In the genomic region with DNA sequence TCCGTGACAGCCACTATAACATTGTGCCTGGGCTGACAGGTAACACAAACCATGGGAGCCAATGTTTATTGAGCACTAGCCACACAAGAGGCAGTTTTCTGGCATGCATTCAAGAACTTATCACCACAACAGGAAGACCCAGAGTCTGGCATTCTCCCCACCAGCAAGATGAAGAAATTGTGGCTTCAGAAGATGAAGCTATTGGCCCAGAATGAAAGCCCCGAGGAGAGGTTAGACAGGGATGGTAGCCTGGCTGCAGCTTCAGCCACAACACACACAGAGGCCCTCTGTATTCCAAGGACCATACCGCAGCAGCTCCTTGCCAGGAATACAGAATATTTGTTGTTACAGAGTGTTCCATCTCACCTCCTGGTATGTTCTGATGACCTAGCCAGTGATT, we compare ENCODE assay signal across 19 mouse cellular contexts.
DNase-seq lines count a peak whose midpoint lies in the region; ATAC-seq lines count a peak whose summit lies in the region.
"Had no signal": no experiment of that assay in that cellular context is flagged by ENCODE, and none has a peak within 500 bp of the region (broad histone marks: within the 10 kb centered on the region; RNA-seq: fewer than 3 reads in every experiment).

No protein-coding gene starts in this region.

- H3K36me3 ChIP-seq in forebrain, embryonic 14.5 days (ENCODE audit: control insufficient read depth, insufficient read depth, low read length): no peaks in the 10 kb centered on the region
- H3K36me3 ChIP-seq in forebrain, embryonic 12.5 days (replicated peaks): no peaks in the 10 kb centered on the region
- no peaks in the 10 kb centered on the region for H3K36me3 ChIP-seq in limb, embryonic 12.5 days
- H3K36me3 ChIP-seq in limb, embryonic 10.5 days: no peaks in the 10 kb centered on the region
- H3K36me3 ChIP-seq in embryonic facial prominence, embryonic 15.5 days: no peaks in the 10 kb centered on the region
- H3K36me3 ChIP-seq: embryonic facial prominence, embryonic 12.5 days; G1E; liver, embryonic 13.5 days had no signal

- no peaks in the 10 kb centered on the region for H3K4me1 ChIP-seq in forebrain, embryonic 14.5 days (ENCODE audit: control insufficient read depth, insufficient read depth, low read length)
- H3K4me1 ChIP-seq in forebrain, embryonic 12.5 days: no peaks in the 10 kb centered on the region
- H3K4me1 ChIP-seq in limb, embryonic 12.5 days (replicated peaks): peaks cover 12% of the 10 kb centered on the region; the same call in 1 of the 2 replicates
- H3K4me1 ChIP-seq in limb, embryonic 10.5 days: 0 out of 2 replicates have a peak, but pooled peaks cover 3% of the 10 kb centered on the region
- 0 out of 2 replicates have a peak, but pooled peaks cover 3% of the 10 kb centered on the region for H3K4me1 ChIP-seq in embryonic facial prominence, embryonic 15.5 days
- H3K4me1 ChIP-seq: embryonic facial prominence, embryonic 12.5 days; liver, embryonic 13.5 days had no signal

- no peak for ATAC-seq in forebrain, embryonic 14.5 days
- ATAC-seq in forebrain, embryonic 12.5 days (ENCODE audit: low FRiP score): no peak
- no peak for ATAC-seq in limb, embryonic 12.5 days (ENCODE audit: insufficient number of reproducible peaks, insufficient read depth, low FRiP score, low TSS enrichment, low read depth)
- peak; percentile 60; the same call in 1 of the 2 replicates for ATAC-seq in embryonic facial prominence, embryonic 15.5 days (ENCODE audit: insufficient number of reproducible peaks, low FRiP score, low TSS enrichment, low read depth)
- no peak for ATAC-seq in monocyte, adult 5-6 weeks (replicated peaks; ENCODE audit: insufficient number of reproducible peaks, low FRiP score, low TSS enrichment, poor library complexity, severe bottlenecking)
- ATAC-seq: forebrain, embryonic 16.5 days; hindbrain, embryonic 16.5 days; midbrain, embryonic 16.5 days had no signal

- DNase-seq in forebrain, embryonic 14.5 days (ENCODE audit: low spot score): peak; percentile 15
- no peak for DNase-seq in limb, embryonic 10.5 days (ENCODE audit: low spot score)
- DNase-seq in Muller cell, postnatal 12 days (ENCODE audit: inconsistent ontology term): peak; percentile 83
- DNase-seq in thymus, postnatal 0 days (ENCODE audit: low spot score): no peak
- DNase-seq: cerebellum, postnatal 36 days; gastrocnemius, postnatal 14 days; kidney, adult 8-10 months; liver, embryonic 13.5 days; thymus, postnatal 25 days had no signal

- 63% methylated on average over 3 of the region's 3 CpGs for WGBS in forebrain, embryonic 14.5 days
- 83% methylated on average over 3 of the region's 3 CpGs for WGBS in forebrain, embryonic 12.5 days
- 63% methylated on average over 3 of the region's 3 CpGs for WGBS in limb, embryonic 12.5 days
- 80% methylated on average over 3 of the region's 3 CpGs for WGBS in limb, embryonic 10.5 days
- WGBS in embryonic facial prominence, embryonic 15.5 days: 51% methylated on average over 3 of the region's 3 CpGs

- no peak overlapping the region for H3K4me3 ChIP-seq in forebrain, embryonic 14.5 days (ENCODE audit: low read depth, low read length)
- no peak overlapping the region for H3K4me3 ChIP-seq in forebrain, embryonic 12.5 days (replicated peaks)
- no peak overlapping the region for H3K4me3 ChIP-seq in limb, embryonic 12.5 days (replicated peaks)
- no peak overlapping the region for H3K4me3 ChIP-seq in limb, embryonic 10.5 days
- H3K4me3 ChIP-seq in embryonic facial prominence, embryonic 15.5 days (replicated peaks): no peak overlapping the region
- H3K4me3 ChIP-seq: embryonic facial prominence, embryonic 12.5 days; liver, embryonic 13.5 days had no signal

- H3K27ac ChIP-seq in forebrain, embryonic 14.5 days (ENCODE audit: low read depth, low read length): no peak overlapping the region
- H3K27ac ChIP-seq in forebrain, embryonic 12.5 days: no peak overlapping the region
- H3K27ac ChIP-seq in limb, embryonic 12.5 days: 0 out of 2 replicates have a peak overlapping the region, but pooled peaks have one; percentile 17
- H3K27ac ChIP-seq in limb, embryonic 10.5 days: no peak overlapping the region
- no peak overlapping the region for H3K27ac ChIP-seq in embryonic facial prominence, embryonic 15.5 days (replicated peaks)
- H3K27ac ChIP-seq: embryonic facial prominence, embryonic 12.5 days; liver, embryonic 13.5 days had no signal

- no peak overlapping the region for H3K4me2 ChIP-seq in forebrain, embryonic 14.5 days (ENCODE audit: low read length)
- H3K4me2 ChIP-seq in forebrain, embryonic 12.5 days: no peak overlapping the region
- no peak overlapping the region for H3K4me2 ChIP-seq in limb, embryonic 12.5 days
- no peak overlapping the region for H3K4me2 ChIP-seq in embryonic facial prominence, embryonic 15.5 days (replicated peaks)
- H3K4me2 ChIP-seq: embryonic facial prominence, embryonic 12.5 days; heart, embryonic 11.5 days; liver, embryonic 13.5 days had no signal

- H3K27me3 ChIP-seq in forebrain, embryonic 14.5 days (replicated peaks; ENCODE audit: control insufficient read depth, insufficient read depth, low read length): no peaks in the 10 kb centered on the region
- no peaks in the 10 kb centered on the region for H3K27me3 ChIP-seq in forebrain, embryonic 12.5 days
- peaks cover 26% of the 10 kb centered on the region for H3K27me3 ChIP-seq in limb, embryonic 12.5 days
- H3K27me3 ChIP-seq in limb, embryonic 10.5 days (ENCODE audit: low read depth, poor library complexity, severe bottlenecking): no peaks in the 10 kb centered on the region
- H3K27me3 ChIP-seq in embryonic facial prominence, embryonic 15.5 days: no peaks in the 10 kb centered on the region
- H3K27me3 ChIP-seq: embryonic facial prominence, embryonic 12.5 days; liver, embryonic 13.5 days had no signal

- H3K9ac ChIP-seq in forebrain, embryonic 14.5 days (ENCODE audit: low read length): no peak overlapping the region
- no peak overlapping the region for H3K9ac ChIP-seq in forebrain, embryonic 12.5 days
- H3K9ac ChIP-seq in limb, embryonic 12.5 days (replicated peaks): no peak overlapping the region
- H3K9ac ChIP-seq in embryonic facial prominence, embryonic 15.5 days: no peak overlapping the region
- H3K9ac ChIP-seq: embryonic facial prominence, embryonic 12.5 days; liver, embryonic 13.5 days had no signal

- no peaks in the 10 kb centered on the region for H3K9me3 ChIP-seq in forebrain, embryonic 14.5 days (replicated peaks; ENCODE audit: control insufficient read depth, low read length)
- no peaks in the 10 kb centered on the region for H3K9me3 ChIP-seq in forebrain, embryonic 12.5 days
- no peaks in the 10 kb centered on the region for H3K9me3 ChIP-seq in limb, embryonic 12.5 days
- H3K9me3 ChIP-seq in limb, embryonic 10.5 days (replicated peaks): no peaks in the 10 kb centered on the region
- H3K9me3 ChIP-seq in embryonic facial prominence, embryonic 15.5 days (replicated peaks): no peaks in the 10 kb centered on the region
- H3K9me3 ChIP-seq: embryonic facial prominence, embryonic 12.5 days; G1E; liver, embryonic 13.5 days had no signal

Comparison
In these comparisons a context has a peak if more than half of its experiments do, and no peak if none do; other contexts are left out.
1. DNase-seq: peak in forebrain, embryonic 14.5 days (single experiment) and Muller cell, postnatal 12 days (single experiment); none in limb, embryonic 10.5 days (single experiment) and thymus, postnatal 0 days (single experiment).